Mouse (Mus musculus) intestine, embryonic 14.5 days (tissue): ENCODE measurements around the gene Sntg2. TPM values are rescaled to one million over a fixed set of nuclear protein-coding genes. Genes with fewer than 3 reads are reported as not detected.
A peak's percentile ranks its signal among the peaks of the same experiment; 100 is the strongest.

Source experiments
- ATAC-seq: fragments of 200-750 bp; cut with Nextera tagmentation; replicated peaks from 2 replicates; pipeline ENCODE4 v1.8.0; 2017; ENCODE audit warnings: low read depth, moderate number of reproducible peaks, moderate TSS enrichment, moderate library complexity; ENCODE audit not compliant: low FRiP score, low TSS enrichment
- DNase-seq: peaks from one replicate; pipeline ENCODE4 v3.0.0-alpha.2; 2018; ENCODE audit warnings: low spot score
- H3K27ac ChIP-seq: fragments of 300-500 bp; sonication (generic); 2 replicates; pipeline ENCODE4 v1.5.1; 2014; ENCODE audit warnings: low read depth, mild to moderate bottlenecking, control low read depth
- H3K27me3 ChIP-seq: fragments of 300-500 bp; sonication (generic); replicated peaks from 2 replicates; pipeline ENCODE4 v1.6.1; 2014; ENCODE audit warnings: low read length, control low read depth; ENCODE audit not compliant: control insufficient read depth, insufficient read depth
- H3K36me3 ChIP-seq: fragments of 300-500 bp; sonication (generic); 2 replicates; pipeline ENCODE4 v1.6.1; 2014; ENCODE audit warnings: low read length, control low read depth; ENCODE audit not compliant: control insufficient read depth, insufficient read depth
- H3K4me1 ChIP-seq: fragments of 300-500 bp; sonication (generic); replicated peaks from 2 replicates; pipeline ENCODE4 v1.6.1; 2014; ENCODE audit warnings: low read length, control low read depth, mixed read lengths; ENCODE audit not compliant: control insufficient read depth, insufficient read depth
- H3K4me2 ChIP-seq: fragments of 300-500 bp; sonication (generic); 2 replicates; pipeline ENCODE4 v1.6.1; 2014; ENCODE audit warnings: low read length
- H3K4me3 ChIP-seq: fragments of 300-500 bp; sonication (generic); 2 replicates; pipeline ENCODE4 v1.5.1; 2014; ENCODE audit warnings: low read depth, low read length, control low read depth, mixed read lengths
- H3K9ac ChIP-seq: fragments of 300-500 bp; sonication (generic); 2 replicates; pipeline ENCODE4 v1.6.1; 2014; ENCODE audit warnings: mild to moderate bottlenecking, low read length
- H3K9me3 ChIP-seq: fragments of 300-500 bp; sonication (generic); 2 replicates; pipeline ENCODE4 v1.6.1; 2016; ENCODE audit warnings: low read length, control low read depth; ENCODE audit not compliant: control insufficient read depth
- WGBS: fragments of 180-500 bp; shearing (Covaris S2); extraction: QIAGEN DNeasy Blood & Tissue Kit; methylation state at CpG from one replicate; pipeline ENCODE4 v1.1.7; 2014; 5-methylcytosine and 5-hydroxymethylcytosine counted together
- polyA plus RNA-seq: library from polyadenylated mRNA; unstranded; fragments of >200 nt; fragmentation: Nextera tagmentation; extraction: Ambion mirVana; gene quantifications from 2 replicates; pipeline ENCODE4 v1.2.1, GENCODE M21; 2014

Gene Sntg2
- 43.2 and 50.6 TPM in 2 replicates for polyA plus RNA-seq

- WGBS: 0% methylated on average over 25 of the region's 39 CpGs
- Histone ChIP-seq H3K36me3 (no peaks in the 10 kb centered on the region), H3K4me3 (peak within 1 kb of the TSS; percentile 64), H3K27ac (peak within 1 kb of the TSS; percentile 69), H3K4me1 (peaks cover 5% of the 10 kb centered on the region; the same call in 1 of the 2 replicates), H3K27me3 (no peaks in the 10 kb centered on the region), H3K9me3 (no peaks in the 10 kb centered on the region), H3K9ac (peak within 1 kb of the TSS; percentile 64), H3K4me2 (peak within 1 kb of the TSS; percentile 90)
- peak; percentile 99 for ATAC-seq
- peak; percentile 90 for DNase-seq
Measured at GRCm38 (mm10) chr12:30372933-30373501, at the start of gene Sntg2. TSS of gene Sntg2 (minus strand) at chr12:30373375.

- H3K9me3 ChIP-seq: no peaks in the 10 kb centered on the region
- no peak overlapping the region for H3K4me3 ChIP-seq
- H3K27me3 ChIP-seq: no peaks in the 10 kb centered on the region
- H3K4me1 ChIP-seq: no peaks in the 10 kb centered on the region
- H3K27ac ChIP-seq: no peak overlapping the region
- no peaks in the 10 kb centered on the region for H3K36me3 ChIP-seq
- no peak overlapping the region for H3K9ac ChIP-seq
- DNase-seq (no peak), ATAC-seq (peak; percentile 50; the same call in 1 of the 2 replicates)
- no peak overlapping the region for H3K4me2 ChIP-seq
- 57% methylated on average over 8 of the region's 8 CpGs for WGBS
Measured at GRCm38 (mm10) chr12:30416547-30416946, 43.4 kb upstream of the Sntg2 start.

GRCm38 (mm10) chr12:30415981-30416380 lies 42.8 kb upstream of the Sntg2 start:
- no peaks in the 10 kb centered on the region for H3K36me3 ChIP-seq
- no peak overlapping the region for H3K9ac ChIP-seq
- no peaks in the 10 kb centered on the region for H3K9me3 ChIP-seq
- DNase-seq (no peak), ATAC-seq (no peak)
- 69% methylated on average over 6 of the region's 6 CpGs for WGBS
- H3K4me1 ChIP-seq: no peaks in the 10 kb centered on the region
- no peak overlapping the region for H3K4me2 ChIP-seq
- no peaks in the 10 kb centered on the region for H3K27me3 ChIP-seq
- H3K4me3 ChIP-seq: no peak overlapping the region
- no peak overlapping the region for H3K27ac ChIP-seq

- Histone ChIP-seq H3K9me3 (no peaks in the 10 kb centered on the region), H3K4me3 (no peak overlapping the region), H3K4me2 (no peak overlapping the region), H3K9ac (no peak overlapping the region), H3K27ac (no peak overlapping the region), H3K36me3 (no peaks in the 10 kb centered on the region), H3K27me3 (no peaks in the 10 kb centered on the region), H3K4me1 (no peaks in the 10 kb centered on the region)
- ATAC-seq: no peak
- no peak for DNase-seq
Measured at GRCm38 (mm10) chr12:30402651-30403050, 29.5 kb upstream of the Sntg2 start.

- Histone ChIP-seq H3K36me3 (no peaks in the 10 kb centered on the region), H3K4me3 (no peak overlapping the region), H3K27me3 (no peaks in the 10 kb centered on the region), H3K4me2 (no peak overlapping the region), H3K27ac (no peak overlapping the region), H3K9ac (no peak overlapping the region), H3K9me3 (no peaks in the 10 kb centered on the region), H3K4me1 (no peaks in the 10 kb centered on the region)
- DNase-seq (no peak), ATAC-seq (no peak)
- WGBS: 87% methylated on average over 2 of the region's 2 CpGs
Measured at GRCm38 (mm10) chr12:30400531-30400930, 27.4 kb upstream of the Sntg2 start.

- no peak for ATAC-seq
- H3K9me3 ChIP-seq: no peaks in the 10 kb centered on the region
- H3K9ac ChIP-seq: no peak overlapping the region
- no peaks in the 10 kb centered on the region for H3K27me3 ChIP-seq
- no peaks in the 10 kb centered on the region for H3K4me1 ChIP-seq
- H3K36me3 ChIP-seq: no peaks in the 10 kb centered on the region
- no peak for DNase-seq
- no peak overlapping the region for H3K27ac ChIP-seq
- H3K4me2 ChIP-seq: no peak overlapping the region
- no peak overlapping the region for H3K4me3 ChIP-seq
- WGBS: 90% methylated on average over 2 of the region's 2 CpGs
Measured at GRCm38 (mm10) chr12:30400114-30400513, 26.9 kb upstream of the Sntg2 start.

- ATAC-seq (no peak), DNase-seq (no peak)
- no peaks in the 10 kb centered on the region for H3K27me3 ChIP-seq
- peaks cover 5% of the 10 kb centered on the region; the same call in 1 of the 2 replicates for H3K4me1 ChIP-seq
- H3K4me3 ChIP-seq: peak overlapping the region; percentile 64
- H3K9ac ChIP-seq: peak overlapping the region; percentile 64
- WGBS: 31% methylated on average over 5 of the region's 5 CpGs
- H3K27ac ChIP-seq: peak overlapping the region; percentile 69
- peak overlapping the region; percentile 90 for H3K4me2 ChIP-seq
- no peaks in the 10 kb centered on the region for H3K9me3 ChIP-seq
- H3K36me3 ChIP-seq: no peaks in the 10 kb centered on the region
Measured at GRCm38 (mm10) chr12:30372293-30372692, 882 bp downstream of the Sntg2 start.

- H3K4me3 ChIP-seq: 0 out of 2 replicates have a peak overlapping the region, but pooled peaks have one; percentile 6
- H3K27me3 ChIP-seq: no peaks in the 10 kb centered on the region
- peak; percentile 90 for DNase-seq
- no peaks in the 10 kb centered on the region for H3K9me3 ChIP-seq
- ATAC-seq: no peak; the same call in 1 of the 2 replicates
- no peak overlapping the region for H3K27ac ChIP-seq
- WGBS: 7% methylated on average over 6 of the region's 6 CpGs
- peaks cover 5% of the 10 kb centered on the region; the same call in 1 of the 2 replicates for H3K4me1 ChIP-seq
- H3K36me3 ChIP-seq: 0 out of 2 replicates have a peak, but pooled peaks cover 2% of the 10 kb centered on the region
- H3K9ac ChIP-seq: no peak overlapping the region
- peak overlapping the region; percentile 90 for H3K4me2 ChIP-seq
Measured at GRCm38 (mm10) chr12:30369786-30370185, 3.4 kb downstream of the Sntg2 start.

GRCm38 (mm10) chr12:30369141-30369540 lies 4.0 kb downstream of the Sntg2 start:
- H3K9ac ChIP-seq: no peak overlapping the region
- no peak overlapping the region for H3K4me3 ChIP-seq
- H3K4me2 ChIP-seq: no peak overlapping the region
- 0 out of 2 replicates have a peak, but pooled peaks cover 3% of the 10 kb centered on the region for H3K36me3 ChIP-seq
- H3K27me3 ChIP-seq: no peaks in the 10 kb centered on the region
- DNase-seq (no peak), ATAC-seq (no peak)
- 72% methylated on average over 6 of the region's 6 CpGs for WGBS
- peaks cover 5% of the 10 kb centered on the region; the same call in 1 of the 2 replicates for H3K4me1 ChIP-seq
- no peaks in the 10 kb centered on the region for H3K9me3 ChIP-seq
- H3K27ac ChIP-seq: no peak overlapping the region
